Mouse (Mus musculus) cerebral cortex, adult 2 months (tissue): ENCODE measurements around the gene Zbtb40.

Experiments used
- WGBS: fragments of 180-500 bp; shearing (Covaris S2); methylation state at CpG from one replicate; pipeline ENCODE4 v1.1.7; 2018; 5-methylcytosine and 5-hydroxymethylcytosine counted together

Zbtb40 gene

DNA sequence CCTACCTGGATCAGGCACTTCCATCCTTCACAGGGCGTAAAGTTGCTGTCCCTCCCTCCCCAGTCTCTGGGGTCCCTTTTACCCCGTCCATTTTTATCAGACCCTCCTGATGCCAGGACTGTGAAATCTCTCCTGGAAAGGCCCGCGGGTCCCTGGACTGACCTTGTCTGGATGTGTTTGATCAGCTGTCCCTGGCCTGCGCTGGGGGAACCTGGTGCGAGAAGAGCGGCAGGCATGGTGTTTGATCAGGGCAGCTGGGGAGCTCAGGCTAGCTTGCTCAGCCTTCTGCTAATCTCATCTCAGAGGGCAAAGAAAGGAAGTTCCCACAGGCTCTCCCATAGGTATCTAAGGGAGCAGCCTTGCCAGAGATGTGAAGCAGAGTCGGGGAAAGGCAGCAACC lies 71.4 kb downstream of the Zbtb40 start:
- WGBS: 72% methylated on average over 8 of the region's 8 CpGs

GRCm38 (mm10) chr4:136970939-136971338 lies 77.7 kb downstream of the Zbtb40 start:
- 14% methylated on average over 6 of the region's 6 CpGs for WGBS

DNA sequence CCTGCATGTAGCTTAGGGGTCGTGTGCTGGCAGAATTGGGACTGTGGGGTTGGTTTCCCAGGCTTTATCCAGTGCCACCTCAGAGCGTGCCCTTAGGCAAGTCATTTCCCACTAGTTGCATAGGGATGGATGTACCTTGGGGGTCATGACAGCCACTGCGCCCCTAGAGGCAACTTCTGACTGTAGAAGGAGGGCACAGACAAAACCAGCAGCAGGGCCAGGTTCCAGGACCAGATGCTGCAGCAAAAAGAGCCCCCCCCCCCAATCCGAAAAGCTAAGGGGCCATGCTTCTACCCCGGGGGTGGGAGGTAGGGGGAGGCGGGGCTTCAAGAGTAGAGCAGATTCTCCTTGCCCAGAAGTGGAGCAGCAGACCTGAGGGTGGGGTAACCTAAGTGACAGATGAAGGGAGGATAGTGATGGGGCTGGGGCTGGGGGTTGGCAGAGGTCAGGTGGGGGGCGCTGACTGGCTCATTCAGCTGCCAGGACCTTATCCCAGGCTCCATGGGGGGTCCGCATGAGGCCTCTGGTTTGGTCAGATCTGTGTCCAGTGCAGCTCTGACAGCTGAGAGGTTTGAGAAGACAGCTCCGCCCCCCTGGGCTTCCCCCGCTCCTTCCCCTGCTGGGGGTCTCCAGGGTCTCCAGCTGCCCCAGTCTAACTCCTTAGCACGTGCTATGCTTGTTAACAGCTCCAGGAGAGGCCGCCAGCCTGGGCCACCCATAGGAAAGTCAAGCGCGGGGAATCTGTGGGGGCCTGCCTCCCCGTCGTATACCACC lies 78.9 kb downstream of the Zbtb40 start:
- 59% methylated on average over 16 of the region's 16 CpGs for WGBS

GRCm38 (mm10) chr4:136969096-136969495 lies 79.5 kb downstream of the Zbtb40 start:
- WGBS: 69% methylated on average over 8 of the region's 8 CpGs

DNA sequence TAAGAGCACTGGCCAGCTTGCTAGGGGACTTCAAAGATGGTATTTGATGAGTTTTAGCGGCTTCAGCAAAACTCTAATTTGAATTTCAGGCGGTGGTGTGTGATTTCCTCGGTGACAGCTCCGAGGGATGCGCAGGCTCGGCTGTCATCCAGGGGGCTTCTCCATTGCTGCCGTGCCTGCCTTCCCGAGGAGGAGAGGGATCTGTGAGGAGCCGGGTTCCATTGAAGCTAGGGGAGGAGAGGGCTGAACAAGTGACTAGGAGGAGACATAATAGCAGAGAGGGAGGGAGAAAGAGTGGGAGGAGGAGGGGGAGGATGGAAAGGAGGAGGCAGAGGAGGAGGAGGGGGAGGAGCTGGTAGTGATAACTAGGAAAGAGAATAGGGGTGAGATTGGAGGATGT lies 81.1 kb downstream of the Zbtb40 start:
- WGBS: 20% methylated on average over 9 of the region's 9 CpGs

DNA sequence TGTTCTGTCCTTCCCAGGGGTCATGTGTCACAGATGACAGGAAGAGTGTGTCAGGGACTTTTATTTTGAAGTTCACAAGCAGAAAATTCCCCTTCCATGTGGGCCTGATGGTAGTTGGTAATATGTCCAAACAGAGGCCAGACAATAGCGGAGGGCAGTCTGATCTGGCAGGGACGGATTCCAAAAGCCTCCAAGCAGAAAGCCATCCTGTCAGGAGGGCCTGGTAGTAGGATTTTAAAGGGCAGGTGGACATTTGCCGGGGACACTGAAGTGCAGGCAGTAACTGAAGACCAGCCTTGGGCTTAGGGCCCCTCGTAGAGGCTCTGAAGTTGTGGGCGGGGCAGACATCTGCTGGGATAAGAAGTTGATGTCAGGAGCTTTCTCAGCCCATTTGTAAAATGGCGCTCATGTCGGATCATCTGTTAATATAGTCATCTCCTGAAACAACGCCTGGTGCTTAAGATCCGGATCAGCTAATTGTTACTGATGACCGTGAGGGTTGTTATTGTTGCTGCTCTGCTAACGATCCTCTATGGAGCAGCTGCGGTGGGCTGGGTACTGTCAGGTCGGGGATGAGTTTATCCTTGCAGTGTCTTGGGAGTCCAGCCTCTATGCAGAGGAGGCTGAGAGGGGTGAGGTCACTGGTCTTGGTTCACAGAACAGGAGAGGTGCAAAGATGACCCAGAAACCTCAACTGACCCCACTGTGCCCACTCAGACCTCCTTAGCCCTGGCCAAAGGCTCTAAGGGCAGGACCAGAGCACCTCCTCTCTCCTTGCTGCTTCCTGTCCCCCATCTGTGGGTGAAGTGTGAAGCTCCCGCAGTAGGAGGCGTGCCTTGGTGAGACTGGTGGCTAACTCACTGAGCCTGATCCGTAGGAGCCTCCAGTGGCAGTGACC lies 81.9 kb downstream of the Zbtb40 start:
- 57% methylated on average over 16 of the region's 16 CpGs for WGBS

GRCm38 (mm10) chr4:136964990-136965421 lies 83.6 kb downstream of the Zbtb40 start:
- WGBS: 59% methylated on average over 15 of the region's 15 CpGs

GRCm38 (mm10) chr4:136962447-136962846 lies 86.2 kb downstream of the Zbtb40 start:
- WGBS: 83% methylated on average over 4 of the region's 4 CpGs

DNA sequence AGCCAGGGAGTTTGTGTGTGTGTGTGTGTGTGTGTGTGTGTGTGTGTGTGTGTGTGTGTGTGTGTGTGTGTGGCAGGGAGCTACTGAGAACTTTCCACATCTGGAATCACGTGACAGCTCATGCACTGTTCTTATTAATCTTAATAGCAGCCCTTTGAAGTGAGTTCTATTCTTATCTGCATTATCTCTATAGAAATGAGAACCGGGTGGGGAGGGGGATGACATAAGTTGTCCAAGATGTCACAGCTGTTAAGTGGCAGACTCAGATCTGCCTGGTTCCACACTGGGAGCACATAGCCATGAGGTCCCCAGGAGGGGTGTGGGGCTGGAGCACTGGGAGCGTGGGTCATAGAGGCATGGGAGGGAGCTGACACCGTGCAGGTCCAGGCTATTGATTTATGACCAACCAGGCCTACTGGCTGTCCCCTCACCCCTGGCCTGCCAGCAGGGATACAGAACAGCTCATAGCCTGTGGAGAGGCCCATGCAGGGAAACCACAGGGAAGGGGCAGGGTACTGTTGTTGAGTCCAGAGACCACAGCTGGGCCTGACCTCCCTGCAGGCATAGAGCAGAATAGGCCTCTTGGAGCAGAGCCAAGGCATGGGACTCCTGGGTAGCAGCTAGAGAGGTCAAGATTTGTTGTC lies 86.8 kb downstream of the Zbtb40 start:
- WGBS: 65% methylated on average over 4 of the region's 4 CpGs

DNA sequence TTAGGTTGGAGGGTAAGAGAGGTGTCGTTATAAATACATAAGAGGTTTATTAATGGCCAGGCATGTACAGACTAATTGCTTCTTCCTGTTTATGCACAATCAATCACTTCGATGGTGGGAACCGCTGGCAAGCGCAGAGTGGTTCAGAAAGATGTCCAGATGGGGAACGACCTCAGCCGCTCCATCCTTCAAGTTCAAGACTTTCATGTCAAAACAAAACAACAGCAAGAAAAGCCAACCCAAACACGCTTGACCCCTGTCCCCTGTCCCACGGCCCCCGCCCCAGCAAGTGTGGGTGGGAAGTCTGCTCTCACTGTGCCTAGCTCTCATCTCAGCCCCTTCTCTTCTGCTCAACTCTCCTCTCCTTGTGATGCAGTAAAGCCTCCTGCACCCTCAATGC lies 88.0 kb downstream of the Zbtb40 start:
- WGBS: 75% methylated on average over 9 of the region's 9 CpGs

GRCm38 (mm10) chr4:136960068-136960467 lies 88.5 kb downstream of the Zbtb40 start:
- 43% methylated on average over 3 of the region's 3 CpGs for WGBS

- 5% methylated on average over 72 of the region's 75 CpGs for WGBS
Measured at GRCm38 (mm10) chr4:136956751-136957446, 91.7 kb downstream of the Zbtb40 start, which contains the start of gene Epha8. Epha8 (minus strand) TSS chr4:136956816.

GRCm38 (mm10) chr4:136954562-136954961 lies 94.0 kb downstream of the Zbtb40 start:
- 88% methylated on average over 6 of the region's 6 CpGs for WGBS

- WGBS: 60% methylated on average over 10 of the region's 10 CpGs
Measured at GRCm38 (mm10) chr4:136949266-136949989, 99.2 kb downstream of the Zbtb40 start.

- 79% methylated on average over 17 of the region's 17 CpGs for WGBS
Measured at GRCm38 (mm10) chr4:136945397-136945796, 103.2 kb downstream of the Zbtb40 start.

DNA sequence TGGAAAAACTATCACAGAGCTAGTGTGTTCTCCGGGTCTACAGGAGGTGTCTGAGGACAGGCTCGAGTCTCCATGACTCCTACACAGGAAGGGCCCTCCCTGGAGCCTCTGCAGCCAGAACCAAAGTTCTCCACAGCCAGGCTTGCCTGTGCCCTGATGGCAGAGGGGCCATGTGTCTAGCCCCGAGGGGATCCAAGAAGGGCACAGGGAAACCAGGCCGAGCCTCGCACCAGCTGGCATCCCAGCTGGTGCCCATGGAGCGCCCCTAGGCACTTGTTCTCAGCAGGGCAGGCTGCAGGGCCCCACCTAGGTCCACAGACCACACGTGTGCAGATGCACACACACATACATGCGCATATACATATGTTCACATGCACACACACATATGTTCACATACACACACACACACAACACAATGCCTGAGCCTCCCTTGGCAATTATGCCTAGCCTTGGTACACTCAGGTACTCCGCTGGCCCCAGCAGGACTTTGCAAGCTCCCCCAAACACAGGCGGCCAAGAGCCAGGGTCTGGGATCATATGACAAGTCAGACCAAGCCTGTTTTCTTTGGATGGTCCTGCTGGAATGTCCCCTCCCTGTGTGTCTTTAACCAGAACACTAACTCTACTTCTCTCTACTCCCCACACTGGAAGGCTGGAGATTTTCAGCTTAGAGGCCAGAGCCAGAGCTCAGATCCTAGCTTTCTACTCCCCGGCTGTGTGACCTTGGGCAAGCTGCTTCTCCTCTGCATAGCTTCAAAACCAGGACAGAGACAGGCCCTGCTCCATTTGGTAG lies 103.8 kb downstream of the Zbtb40 start:
- WGBS: 86% methylated on average over 11 of the region's 11 CpGs

GRCm38 (mm10) chr4:136943175-136943574 lies 105.4 kb downstream of the Zbtb40 start:
- 64% methylated on average over 13 of the region's 13 CpGs for WGBS

DNA sequence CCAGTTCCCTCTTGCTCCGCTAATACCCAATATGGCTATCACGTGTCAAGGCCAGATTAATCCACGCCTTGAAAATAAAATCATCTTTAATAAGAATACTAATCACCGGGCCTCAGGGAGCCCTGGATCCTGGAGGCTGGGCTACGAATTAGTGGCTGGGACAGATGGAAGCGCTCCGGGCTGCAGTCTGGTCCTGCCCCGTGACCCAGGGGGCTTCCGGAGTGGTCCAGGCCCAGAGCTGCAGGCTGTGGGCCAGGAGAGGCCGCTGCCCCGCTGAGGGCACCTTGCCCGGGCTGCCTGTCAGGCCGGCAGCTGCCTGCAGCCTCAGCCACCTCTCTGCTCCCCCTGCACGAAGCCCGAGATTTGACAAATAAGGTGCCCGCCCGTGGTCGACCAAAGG lies 105.8 kb downstream of the Zbtb40 start:
- 62% methylated on average over 18 of the region's 18 CpGs for WGBS

DNA sequence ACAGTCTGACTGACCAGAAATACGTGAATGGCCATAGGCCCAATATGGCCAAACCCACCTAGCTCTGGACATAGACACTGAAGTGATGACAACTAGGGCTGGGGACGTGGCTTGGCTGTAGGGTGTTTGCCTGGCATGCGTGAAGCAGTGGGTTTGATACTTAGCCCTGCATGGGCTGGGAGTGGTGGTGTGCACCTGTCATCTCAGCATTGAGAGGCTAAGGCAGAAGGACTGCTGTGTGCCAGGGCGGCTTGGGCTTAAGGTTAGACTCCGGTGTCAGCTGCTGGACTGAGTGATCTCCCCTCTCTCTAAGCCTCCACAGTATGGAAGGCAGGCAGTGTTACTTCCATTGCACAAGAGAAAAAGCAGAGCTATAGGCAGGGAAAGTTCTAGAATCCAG lies 110.7 kb downstream of the Zbtb40 start:
- WGBS: 96% methylated on average over 5 of the region's 5 CpGs

GRCm38 (mm10) chr4:136937344-136937743 lies 111.3 kb downstream of the Zbtb40 start:
- 81% methylated on average over 4 of the region's 4 CpGs for WGBS
